Mouse (Mus musculus) lung, postnatal 14 days (tissue): Measurements from ENCODE around the gene Olfr1046.
"Not testable (repeated sequence)": the region's sequence is repeated elsewhere in the genome, so short reads cannot be mapped to it uniquely, and the experiment has no call there.

Experiments
- DNase-seq: peaks from one replicate; pipeline ENCODE4 v3.0.0; 2021

Olfr1046 gene

DNA sequence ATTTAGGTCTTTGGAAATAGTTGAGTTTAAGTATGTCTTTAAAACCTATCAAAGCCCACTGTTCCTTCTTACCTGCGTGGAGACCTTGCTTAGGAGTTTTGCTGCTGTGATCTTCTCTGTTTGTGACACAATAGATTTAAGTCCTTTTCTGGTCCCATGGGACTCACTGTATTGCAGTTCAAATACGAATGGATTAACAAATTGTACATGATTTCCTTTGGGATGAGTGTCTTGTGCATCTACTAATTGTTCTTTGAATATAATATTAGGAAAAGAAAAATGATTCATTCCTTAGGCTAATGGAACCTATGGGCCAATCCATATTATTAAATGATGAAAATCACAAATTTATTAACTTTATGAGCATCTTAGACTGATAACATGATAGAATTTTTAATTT, at the start of gene Olfr1046:
Olfr1046 (minus strand) TSS at position 101 of the 400 bp plus-strand sequence.
- no peak for DNase-seq

- DNase-seq = not testable (repeated sequence)
Measured at GRCm38 (mm10) chr2:86258228-86258627, 39.1 kb upstream of the Olfr1046 start, which contains the start of gene Olfr1049. TSS of gene Olfr1049 (minus strand) at chr2:86258328.

DNA sequence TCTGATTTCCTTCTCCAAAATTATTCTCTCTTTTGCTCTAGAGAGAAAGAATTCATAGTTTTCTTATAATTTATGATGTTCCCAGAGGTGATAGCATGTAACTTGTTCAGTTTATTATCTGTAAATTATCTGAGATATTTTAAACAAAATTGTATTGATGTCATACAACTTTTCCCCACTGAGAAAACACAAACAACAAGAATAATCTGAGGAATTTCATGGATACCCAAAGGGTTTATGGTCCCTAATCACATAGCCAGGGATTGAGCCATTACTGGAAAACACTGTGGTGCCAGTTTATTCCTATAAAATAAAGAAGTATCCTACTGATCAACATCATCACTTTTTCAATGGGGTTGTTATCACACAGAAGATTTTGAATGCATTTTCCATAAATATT, 21.1 kb upstream of the Olfr1046 start, which contains the start of gene Olfr1048:
Olfr1048 (minus strand) TSS at position 101 of the 400 bp plus-strand sequence.
- no peak for DNase-seq

GRCm38 (mm10) chr2:86231301-86231700, 12.2 kb upstream of the Olfr1046 start, which contains the start of gene Olfr1047:
TSS of gene Olfr1047 (minus strand) at chr2:86231401.
- DNase-seq = no peak

GRCm38 (mm10) chr2:86202909-86203308, 16.2 kb downstream of the Olfr1046 start, which contains the start of gene Olfr1045:
TSS of gene Olfr1045 (minus strand) at chr2:86203009.
- no peak for DNase-seq

DNA sequence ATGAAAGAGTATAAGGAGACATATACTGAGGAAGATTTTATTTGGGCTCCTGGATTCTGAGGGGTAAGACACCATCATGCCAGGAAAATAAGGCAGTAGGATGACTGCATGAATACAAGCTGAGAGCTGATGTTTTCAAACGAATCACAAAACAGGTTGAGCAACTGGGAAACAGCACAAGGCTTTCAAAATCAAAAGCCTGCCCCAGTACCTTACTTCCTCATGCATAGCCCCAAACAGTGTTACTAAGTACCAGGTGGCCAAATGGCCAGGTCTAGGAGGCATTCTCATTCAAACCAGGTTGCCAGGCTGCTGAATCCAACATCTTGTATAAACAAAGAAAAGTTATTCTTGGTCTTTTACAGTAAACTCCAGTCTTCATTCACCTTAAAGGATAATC, 23.3 kb downstream of the Olfr1046 start:
- DNase-seq = no peak

GRCm38 (mm10) chr2:86185583-86185982, 33.5 kb downstream of the Olfr1046 start, which contains the start of gene Olfr52:
TSS of gene Olfr52 (minus strand) at chr2:86185683.
- no peak for DNase-seq

DNA sequence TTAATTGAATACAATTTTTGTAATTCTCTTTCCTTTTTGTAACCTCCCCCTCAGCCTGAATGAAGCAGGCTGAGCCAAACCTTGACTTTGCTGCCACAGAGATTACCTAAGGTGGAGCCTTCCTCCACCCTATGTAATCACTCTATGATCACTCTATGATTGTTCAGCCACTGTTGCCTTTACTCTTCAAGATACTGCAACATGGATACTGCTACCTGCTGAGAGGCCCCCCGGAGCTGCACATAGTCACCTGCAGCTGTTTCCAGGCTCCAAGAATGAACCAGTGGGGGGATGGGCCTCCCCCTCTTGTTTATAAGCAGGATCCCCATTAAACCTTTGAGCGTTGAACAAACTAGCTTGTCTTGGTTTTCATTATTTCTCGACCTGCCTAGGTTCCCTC, 39.2 kb downstream of the Olfr1046 start:
- DNase-seq = no peak

DNA sequence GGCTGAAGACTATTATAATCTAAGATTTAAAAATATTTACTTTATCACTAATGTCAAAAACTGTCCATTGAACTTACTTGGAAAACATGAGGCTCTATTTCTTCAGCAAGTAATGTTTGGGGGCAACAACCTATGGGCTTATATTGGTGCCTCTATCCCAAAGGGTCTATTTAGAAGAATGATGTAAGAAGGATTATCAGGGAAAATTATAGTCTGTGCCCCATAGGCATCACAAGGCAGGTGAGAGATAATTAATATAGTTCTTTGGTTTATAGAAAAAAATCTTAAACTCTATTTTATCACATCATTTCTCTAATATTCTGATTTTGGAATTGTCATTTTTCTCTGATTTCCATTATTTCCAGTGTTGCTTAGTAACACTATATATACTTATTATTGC, 41.4 kb downstream of the Olfr1046 start, which contains the start of gene Olfr1044:
Olfr1044 (minus strand) TSS at position 101 of the 400 bp plus-strand sequence.
- DNase-seq = no peak

- DNase-seq = not testable (repeated sequence)
Measured at GRCm38 (mm10) chr2:86175422-86175821, 43.7 kb downstream of the Olfr1046 start.

DNA sequence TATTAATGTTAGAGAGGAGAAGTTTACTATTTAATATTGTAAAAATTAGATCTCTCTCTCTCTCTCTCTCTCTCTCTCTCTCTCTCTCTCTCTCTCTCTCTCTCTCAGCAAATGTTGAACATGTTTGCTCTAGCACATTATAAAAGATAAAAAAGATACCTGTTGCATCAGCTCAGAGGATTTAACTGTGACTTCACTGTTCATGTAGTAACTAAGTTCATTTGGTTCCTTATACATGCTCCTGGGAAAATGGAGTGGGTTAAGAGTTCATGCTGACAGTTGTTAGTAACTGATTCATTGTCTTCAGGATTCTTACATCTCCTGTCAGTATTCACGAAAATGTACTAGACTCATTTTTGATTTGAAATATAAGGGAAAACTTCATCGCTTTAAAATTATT, 51.7 kb downstream of the Olfr1046 start, which contains the start of gene Olfr1043:
Olfr1043 (minus strand) TSS at position 101 of the 400 bp plus-strand sequence.
- DNase-seq = no peak
